In genomic region chr3:94784171-94784701, GRCm38 (mm10) we compare ENCODE assay signal across 10 mouse cellular contexts. TPM values are rescaled to one million over a fixed set of nuclear protein-coding genes. Genes with fewer than 3 reads are reported as not detected.
DNase-seq lines count a peak whose midpoint lies in the region; ATAC-seq lines count a peak whose summit lies in the region.
"Had no signal": no experiment of that assay in that cellular context is flagged by ENCODE, and none has a peak within 500 bp of the region (broad histone marks: within the 10 kb centered on the region; RNA-seq: fewer than 3 reads in every experiment).

No protein-coding gene starts in this region.

- no peaks in the 10 kb centered on the region for H3K36me3 ChIP-seq in heart, embryonic 15.5 days
- no peaks in the 10 kb centered on the region for H3K36me3 ChIP-seq in intestine, embryonic 16.5 days (ENCODE audit: control insufficient read depth, insufficient read depth, low read length)
- H3K36me3 ChIP-seq in liver, embryonic 12.5 days = no peaks in the 10 kb centered on the region
- no peaks in the 10 kb centered on the region for H3K36me3 ChIP-seq in stomach, embryonic 14.5 days (ENCODE audit: control insufficient read depth, insufficient read depth, low read length)
- H3K36me3 ChIP-seq: embryonic facial prominence, embryonic 12.5 days had no signal

- no peaks in the 10 kb centered on the region for H3K9me3 ChIP-seq in heart, embryonic 15.5 days (replicated peaks)
- H3K9me3 ChIP-seq in intestine, embryonic 16.5 days (ENCODE audit: control insufficient read depth, low read length) = no peaks in the 10 kb centered on the region
- H3K9me3 ChIP-seq in liver, embryonic 12.5 days (replicated peaks) = no peaks in the 10 kb centered on the region
- no peaks in the 10 kb centered on the region for H3K9me3 ChIP-seq in stomach, embryonic 14.5 days (ENCODE audit: control insufficient read depth, low read depth, low read length)
- H3K9me3 ChIP-seq: embryonic facial prominence, embryonic 12.5 days had no signal

- no peak for ATAC-seq in heart, embryonic 15.5 days (replicated peaks; ENCODE audit: insufficient number of reproducible peaks, insufficient read depth, low FRiP score, low read depth)
- peak; percentile 4; the same call in 1 of the 2 replicates for ATAC-seq in intestine, embryonic 16.5 days
- no peak for ATAC-seq in liver, embryonic 12.5 days
- no peak for ATAC-seq in stomach, embryonic 14.5 days (ENCODE audit: insufficient number of reproducible peaks, insufficient read depth, low FRiP score, low read depth)

- H3K4me1 ChIP-seq in heart, embryonic 15.5 days (replicated peaks) = peaks cover 13% of the 10 kb centered on the region
- H3K4me1 ChIP-seq in intestine, embryonic 16.5 days (ENCODE audit: control insufficient read depth, insufficient read depth, low read length) = peaks cover 15% of the 10 kb centered on the region
- H3K4me1 ChIP-seq in liver, embryonic 12.5 days = peaks cover 12% of the 10 kb centered on the region
- H3K4me1 ChIP-seq in stomach, embryonic 14.5 days (ENCODE audit: control insufficient read depth, insufficient read depth, low read length) = peaks cover 2% of the 10 kb centered on the region; the same call in 1 of the 2 replicates

- no peak overlapping the region for H3K4me2 ChIP-seq in heart, embryonic 15.5 days
- H3K4me2 ChIP-seq in intestine, embryonic 16.5 days (ENCODE audit: low read depth, low read length) = peak overlapping the region; percentile 83
- peak overlapping the region; percentile 25 for H3K4me2 ChIP-seq in liver, embryonic 12.5 days
- H3K4me2 ChIP-seq in stomach, embryonic 14.5 days (replicated peaks; ENCODE audit: low read depth, low read length) = peak overlapping the region; percentile 79
- H3K4me2 ChIP-seq: embryonic facial prominence, embryonic 12.5 days had no signal

- peak overlapping the region; percentile 1; the same call in 1 of the 2 replicates for H3K27ac ChIP-seq in heart, embryonic 15.5 days
- peak overlapping the region; percentile 97 for H3K27ac ChIP-seq in intestine, embryonic 16.5 days (ENCODE audit: low read length)
- peak overlapping the region; percentile 46 for H3K27ac ChIP-seq in liver, embryonic 12.5 days
- H3K27ac ChIP-seq in stomach, embryonic 14.5 days (ENCODE audit: low read length) = peak overlapping the region; percentile 91

- H3K27me3 ChIP-seq in heart, embryonic 15.5 days = peaks cover 15% of the 10 kb centered on the region
- no peaks in the 10 kb centered on the region for H3K27me3 ChIP-seq in intestine, embryonic 16.5 days (replicated peaks; ENCODE audit: control insufficient read depth, insufficient read depth, low read length)
- peaks cover 76% of the 10 kb centered on the region for H3K27me3 ChIP-seq in liver, embryonic 12.5 days (replicated peaks)
- no peaks in the 10 kb centered on the region for H3K27me3 ChIP-seq in stomach, embryonic 14.5 days (ENCODE audit: control insufficient read depth, insufficient read depth, low read length)

- 42% methylated on average over 5 of the region's 5 CpGs for WGBS in heart, embryonic 15.5 days
- WGBS in intestine, embryonic 16.5 days = 39% methylated on average over 5 of the region's 5 CpGs
- WGBS in liver, embryonic 12.5 days (ENCODE audit: insufficient replicate concordance) = 43% methylated on average over 5 of the region's 5 CpGs
- WGBS in stomach, embryonic 14.5 days = 45% methylated on average over 5 of the region's 5 CpGs

- DNase-seq in heart, postnatal 25 days (ENCODE audit: low spot score) = no peak
- DNase-seq in spleen, adult 12 weeks (ENCODE audit: low spot score) = no peak
- no peak for DNase-seq in gastrocnemius, postnatal 14 days
- no peak for DNase-seq in thymus, postnatal 36 days
- DNase-seq: right cerebral cortex, postnatal 25 days had no signal

- H3K4me3 ChIP-seq in heart, embryonic 15.5 days = no peak overlapping the region
- peak overlapping the region; percentile 64 for H3K4me3 ChIP-seq in intestine, embryonic 16.5 days (ENCODE audit: low read length)
- H3K4me3 ChIP-seq in liver, embryonic 12.5 days = no peak overlapping the region
- H3K4me3 ChIP-seq in stomach, embryonic 14.5 days (ENCODE audit: low read depth, low read length) = peak overlapping the region; percentile 0; the same call in 1 of the 2 replicates
- H3K4me3 ChIP-seq: embryonic facial prominence, embryonic 12.5 days had no signal

- intact Hi-C loops in heart, postnatal 25 days (cut with DNase I) = no loop called here
- intact Hi-C loops in gastrocnemius, postnatal 14 days (cut with DNase I; ENCODE audit: low total_unique reads) = no loop called here

- no peak overlapping the region for H3K9ac ChIP-seq in heart, embryonic 15.5 days
- H3K9ac ChIP-seq in intestine, embryonic 16.5 days (ENCODE audit: low read depth, low read length) = peak overlapping the region; percentile 70
- no peak overlapping the region for H3K9ac ChIP-seq in liver, embryonic 12.5 days
- H3K9ac ChIP-seq in stomach, embryonic 14.5 days (replicated peaks; ENCODE audit: low read depth, low read length) = no peak overlapping the region
- H3K9ac ChIP-seq: embryonic facial prominence, embryonic 12.5 days had no signal

RNA-seq across cellular contexts. Expression of gene Cgn, which starts 2.1 kb away (rescaled TPM):
- polyA plus RNA-seq in heart, embryonic 15.5 days (2015; fragmentation: Nextera tagmentation; extraction: Ambion mirVana) = 1.4 and 4.7 TPM in 2 replicates
- under 1 TPM; 0.60 to 0.92 TPM for total RNA-seq in heart, postnatal 25 days (2021)
- 80.9 and 90.7 TPM in 2 replicates for polyA plus RNA-seq in intestine, embryonic 16.5 days (2015; fragmentation: Nextera tagmentation; extraction: Ambion mirVana)
- 8.7 and 9.2 TPM in 2 replicates for polyA plus RNA-seq in liver, embryonic 12.5 days (2016; fragmentation: Nextera tagmentation; extraction: Ambion mirVana)
- polyA plus RNA-seq in stomach, embryonic 14.5 days (2014; fragmentation: Nextera tagmentation; extraction: Ambion mirVana) = 31.9 and 35.2 TPM in 2 replicates
- total RNA-seq in gastrocnemius, postnatal 14 days (2021) = under 1 TPM; 0.11 to 0.16 TPM

RNA-seq across cellular contexts. Expression of gene Pogz, which starts 53.1 kb away (rescaled TPM):
- 8.5 and 10.2 TPM in 2 replicates for polyA plus RNA-seq in heart, embryonic 15.5 days (2015; fragmentation: Nextera tagmentation; extraction: Ambion mirVana)
- 10 to 100 TPM; 16.6 to 21.3 TPM for total RNA-seq in heart, postnatal 25 days (2021)
- polyA plus RNA-seq in intestine, embryonic 16.5 days (2015; fragmentation: Nextera tagmentation; extraction: Ambion mirVana) = 9.2 and 9.9 TPM in 2 replicates
- 5.2 and 5.3 TPM in 2 replicates for polyA plus RNA-seq in liver, embryonic 12.5 days (2016; fragmentation: Nextera tagmentation; extraction: Ambion mirVana)
- 25.5 TPM in 2 replicates for polyA plus RNA-seq in stomach, embryonic 14.5 days (2014; fragmentation: Nextera tagmentation; extraction: Ambion mirVana)
- total RNA-seq in gastrocnemius, postnatal 14 days (2021) = 10 to 100 TPM; 13.9 to 18.1 TPM

Comparison
In these comparisons a context has a peak if more than half of its experiments do, and no peak if none do; other contexts are left out.
1. H3K27ac ChIP-seq: peak in every context shown above with its lines; median percentile 97 in intestine, embryonic 16.5 days; 91 in stomach, embryonic 14.5 days; 46 in liver, embryonic 12.5 days; 1 in heart, embryonic 15.5 days.
2. H3K4me3 ChIP-seq: peak in intestine, embryonic 16.5 days (single experiment) and stomach, embryonic 14.5 days (single experiment); none in heart, embryonic 15.5 days (single experiment) and liver, embryonic 12.5 days (single experiment).